Mouse (Mus musculus) lung, postnatal 25 days (tissue): Measurements from ENCODE around the gene Lpcat2.
A peak's percentile ranks its signal among the peaks of the same experiment; 100 is the strongest.
"Not testable (repeated sequence)": the region's sequence is repeated elsewhere in the genome, so short reads cannot be mapped to it uniquely, and the experiment has no call there.

Experiments used
- DNase-seq: peaks from one replicate; pipeline ENCODE4 v3.0.0; 2022; ENCODE audit warnings: low spot score

Gene Lpcat2

DNA sequence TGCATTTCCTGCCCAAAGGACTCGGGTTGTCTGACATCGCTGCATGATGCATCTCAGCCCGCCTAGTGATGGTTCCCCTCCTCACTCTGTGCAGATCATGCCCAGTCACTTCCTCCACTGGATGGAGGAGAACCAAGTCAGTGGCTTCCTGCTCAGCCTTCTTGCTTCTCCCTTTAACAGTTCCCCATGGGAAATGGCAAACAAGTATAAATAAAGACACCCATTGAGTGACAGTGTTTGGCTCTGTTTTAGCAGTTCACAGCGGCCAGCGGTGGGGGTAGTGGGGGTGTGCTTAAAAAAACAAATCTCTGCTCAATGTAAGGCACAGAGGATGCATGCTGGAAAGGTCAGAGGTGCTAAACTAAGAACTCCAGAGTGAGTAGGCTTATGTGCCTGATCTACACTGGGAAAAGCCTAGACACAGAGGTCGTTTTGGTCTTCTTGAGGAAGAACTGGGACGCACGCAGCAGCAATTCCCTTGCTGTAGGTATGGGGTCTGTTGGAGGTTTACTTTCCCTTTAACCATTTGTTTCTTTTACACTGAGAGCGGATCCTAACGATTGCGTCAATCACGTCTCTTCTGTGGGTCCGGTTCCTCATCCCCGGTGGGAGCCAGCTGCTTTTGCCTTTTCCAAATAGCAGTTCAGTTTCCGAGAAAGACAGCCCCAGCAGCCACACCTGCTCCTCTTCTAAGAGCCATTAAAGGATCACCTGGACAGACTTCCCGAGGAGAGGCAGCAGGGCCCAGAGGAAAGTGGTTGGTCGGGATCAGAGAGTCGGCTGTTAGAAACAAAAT lies 1.8 kb upstream of the Lpcat2 start:
- DNase-seq = peak; percentile 10

DNA sequence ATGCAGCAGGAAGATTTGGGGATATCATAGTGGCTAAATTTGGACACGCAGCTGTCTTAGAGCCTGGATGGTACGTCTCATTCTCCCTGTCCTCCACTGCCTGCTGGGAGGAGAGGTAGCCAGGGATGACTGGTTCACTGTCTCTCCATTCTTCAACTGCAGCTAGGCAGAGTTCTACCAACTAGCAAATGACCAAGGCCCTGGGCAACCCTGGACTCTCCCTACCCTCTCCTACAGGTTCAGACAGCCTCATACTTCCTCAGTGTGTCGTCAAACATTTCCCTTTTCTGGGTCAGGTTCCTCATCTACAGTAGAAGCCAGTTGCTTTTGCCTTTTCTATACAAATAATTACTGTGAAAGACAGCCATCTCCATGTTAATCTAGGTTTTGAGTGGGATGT lies 466 bp upstream of the Lpcat2 start:
- no peak for DNase-seq

DNA sequence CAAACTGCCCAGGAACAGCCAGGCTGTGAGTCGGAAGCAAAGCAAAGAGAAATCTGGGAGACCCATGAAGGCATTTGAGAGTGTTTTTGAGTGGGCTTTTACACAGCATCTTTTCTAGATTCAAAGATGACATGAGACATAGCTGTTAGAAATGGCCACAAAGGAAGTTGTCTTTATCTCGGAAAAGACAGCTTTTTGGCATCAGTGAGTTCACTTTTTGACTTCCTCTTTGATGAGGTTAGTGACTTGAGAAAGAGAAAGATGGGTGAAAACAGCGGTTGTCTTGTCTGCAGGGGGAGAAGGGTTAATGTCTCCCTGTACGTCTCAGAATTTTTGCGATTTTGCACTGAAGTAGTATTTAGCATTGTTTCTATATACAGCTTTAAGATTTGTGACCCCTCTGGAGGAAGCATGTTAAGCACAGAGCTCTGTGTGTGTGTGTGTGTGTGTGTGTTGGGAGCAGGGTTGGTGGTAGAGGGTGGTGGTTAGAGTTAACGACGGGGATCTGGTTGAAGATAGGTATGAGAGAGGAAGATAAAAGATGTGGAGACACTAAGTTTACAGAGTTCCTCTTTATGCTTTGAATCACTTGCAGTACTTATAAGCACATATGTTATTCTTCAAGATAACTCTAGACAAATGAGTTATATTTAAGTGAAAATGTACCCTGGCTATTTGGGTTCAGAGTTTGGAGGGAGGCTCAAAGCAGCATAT lies 1.3 kb downstream of the Lpcat2 start:
- no peak for DNase-seq

GRCm38 (mm10) chr8:92858475-92859182 lies 3.5 kb downstream of the Lpcat2 start:
- no peak for DNase-seq

DNA sequence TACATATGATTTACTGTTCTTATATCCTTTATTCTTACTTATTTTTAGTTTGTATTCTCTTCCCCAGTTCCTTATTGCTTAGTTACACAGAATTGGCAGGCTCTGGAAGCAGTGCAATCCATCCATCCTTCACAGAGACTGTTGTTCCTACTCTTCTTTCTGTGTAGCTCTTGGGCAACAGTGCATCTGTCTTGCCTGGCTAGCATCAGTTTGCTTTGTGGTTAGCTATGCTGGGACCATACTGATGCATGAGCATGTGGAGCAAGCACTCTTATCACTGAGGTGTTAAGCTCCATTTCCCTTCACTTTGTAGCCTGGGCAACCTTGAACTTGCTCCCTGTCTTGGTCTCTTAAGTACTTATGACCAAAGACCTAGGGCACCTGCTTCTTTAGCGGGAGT lies 6.8 kb downstream of the Lpcat2 start:
- no peak for DNase-seq

DNA sequence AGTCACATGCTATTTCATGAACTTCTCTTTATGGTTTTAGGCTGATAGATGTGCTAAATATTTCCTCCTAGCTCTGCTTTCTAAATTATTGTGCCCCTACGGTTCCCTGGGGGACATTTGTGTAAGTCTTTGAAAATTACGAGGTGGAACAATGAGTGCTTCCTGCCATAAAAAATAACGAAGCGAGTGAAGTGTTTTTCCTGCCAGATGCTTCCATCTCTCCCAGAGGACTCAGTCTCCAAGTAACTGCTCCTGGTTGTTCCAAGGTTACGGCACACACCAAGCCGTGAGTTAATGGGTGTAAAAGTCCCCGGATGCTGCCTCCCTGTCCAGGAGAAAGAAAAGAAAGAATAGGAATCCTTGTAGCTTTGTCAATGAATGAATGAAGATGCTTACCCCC lies 15.1 kb downstream of the Lpcat2 start:
- DNase-seq = no peak

- DNase-seq = no peak
These were observed 17.1 kb downstream of the Lpcat2 start for GRCm38 (mm10) chr8:92872063-92872759.

DNA sequence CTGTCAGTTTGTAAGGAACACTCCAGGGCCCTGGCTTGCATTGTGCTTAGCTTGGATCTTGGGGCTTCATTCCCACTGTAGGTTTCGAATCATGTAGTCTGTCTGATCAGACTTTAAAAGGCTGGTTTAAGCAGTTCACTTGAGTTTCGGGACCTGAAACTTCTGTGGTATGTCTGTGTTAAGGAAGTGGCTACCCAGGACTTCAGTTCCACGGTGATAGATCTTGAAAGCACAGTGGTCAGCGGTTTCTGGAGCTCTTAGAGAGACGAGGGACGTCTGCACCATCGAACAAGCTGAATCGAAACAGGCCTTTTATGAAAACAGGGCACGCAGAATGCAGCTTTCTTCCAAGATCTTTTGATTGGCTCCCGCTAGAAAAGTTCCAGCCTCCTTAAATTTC lies 20.7 kb downstream of the Lpcat2 start:
- no peak for DNase-seq

DNA sequence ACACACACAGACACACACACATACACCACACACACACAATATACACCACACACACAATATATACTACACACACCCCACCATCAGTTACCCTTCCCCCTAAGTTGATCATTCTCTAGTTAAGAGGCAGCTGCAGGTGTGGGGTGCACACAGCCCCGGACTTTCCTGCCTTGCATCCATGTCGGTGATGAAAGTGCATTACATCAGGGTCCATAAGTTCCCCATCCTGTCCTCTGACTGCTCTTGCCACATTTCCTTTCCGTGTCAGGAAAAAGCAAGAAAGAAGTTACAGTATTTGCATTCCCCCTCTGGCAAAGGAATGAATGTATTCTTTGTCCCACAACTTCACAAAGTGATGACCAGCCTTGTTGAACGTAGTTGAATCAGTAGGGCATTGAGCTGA lies 26.1 kb downstream of the Lpcat2 start:
- DNase-seq = no peak

- DNase-seq = peak; percentile 8
These were observed 28.6 kb downstream of the Lpcat2 start for GRCm38 (mm10) chr8:92883771-92884170.

GRCm38 (mm10) chr8:92892216-92892615 lies 37.1 kb downstream of the Lpcat2 start:
- DNase-seq = not testable (repeated sequence)

DNA sequence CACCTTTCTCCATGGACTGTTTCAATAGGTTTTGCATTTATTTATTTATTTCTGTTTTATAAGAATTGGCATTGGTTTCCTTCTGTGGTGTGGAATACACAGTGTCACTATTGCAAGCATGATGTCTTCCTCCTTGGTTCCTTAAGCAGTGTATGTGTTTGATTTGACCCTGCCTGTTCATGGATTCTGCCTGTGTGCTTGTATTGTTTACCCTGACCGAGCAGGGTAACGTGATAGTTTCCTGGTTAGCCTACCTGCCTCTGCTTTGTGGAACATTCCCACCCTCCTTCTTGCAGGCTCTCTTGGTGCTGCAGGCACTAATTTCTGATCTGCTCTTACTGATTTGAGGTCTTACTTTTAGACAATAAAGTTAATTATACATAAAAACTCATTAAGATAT lies 38.7 kb downstream of the Lpcat2 start:
- no peak for DNase-seq

- no peak for DNase-seq
These were observed 39.9 kb downstream of the Lpcat2 start for GRCm38 (mm10) chr8:92895053-92895452.

DNA sequence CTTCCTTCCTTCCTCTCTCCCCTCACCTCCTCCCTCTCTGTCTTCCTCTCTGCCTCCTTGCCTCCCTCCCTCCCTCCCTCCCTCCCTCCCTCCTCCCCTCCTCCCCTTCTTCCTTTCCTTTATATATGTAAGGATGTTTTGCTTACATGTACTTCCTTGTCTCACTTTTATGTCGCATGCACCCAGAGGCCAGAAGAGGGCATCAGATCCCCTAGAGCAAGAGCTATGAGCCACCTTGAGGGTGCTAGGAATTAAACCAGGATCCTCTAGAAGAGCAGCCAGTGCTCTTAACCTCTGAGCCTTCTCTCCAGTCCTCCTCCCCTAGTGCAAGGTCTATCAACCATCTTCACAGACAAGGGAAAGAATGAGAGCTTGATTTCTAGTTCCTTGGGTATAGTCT lies 40.9 kb downstream of the Lpcat2 start:
- no peak for DNase-seq

GRCm38 (mm10) chr8:92896611-92897010 lies 41.5 kb downstream of the Lpcat2 start:
- no peak for DNase-seq

DNA sequence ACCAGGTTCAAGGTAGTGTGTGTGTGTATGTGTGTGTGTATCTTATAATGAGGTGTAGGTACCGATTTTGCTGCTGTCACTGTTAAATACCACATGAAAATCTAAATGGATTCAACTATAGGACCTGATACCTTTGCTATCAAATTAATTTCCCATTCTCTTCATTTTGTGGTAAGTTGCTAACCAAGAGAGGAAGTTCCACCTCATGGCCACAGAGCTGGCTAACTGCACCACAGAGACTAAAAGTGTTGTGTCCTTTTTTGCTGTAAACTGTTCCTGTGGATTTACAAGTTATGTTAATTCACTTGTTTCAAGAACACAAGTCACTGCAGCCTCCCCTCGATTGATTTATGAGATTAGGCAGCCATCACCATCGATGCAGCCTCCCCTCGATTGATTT lies 42.7 kb downstream of the Lpcat2 start:
- no peak for DNase-seq

- no peak for DNase-seq
These were observed 44.5 kb downstream of the Lpcat2 start for GRCm38 (mm10) chr8:92899590-92899989.

DNA sequence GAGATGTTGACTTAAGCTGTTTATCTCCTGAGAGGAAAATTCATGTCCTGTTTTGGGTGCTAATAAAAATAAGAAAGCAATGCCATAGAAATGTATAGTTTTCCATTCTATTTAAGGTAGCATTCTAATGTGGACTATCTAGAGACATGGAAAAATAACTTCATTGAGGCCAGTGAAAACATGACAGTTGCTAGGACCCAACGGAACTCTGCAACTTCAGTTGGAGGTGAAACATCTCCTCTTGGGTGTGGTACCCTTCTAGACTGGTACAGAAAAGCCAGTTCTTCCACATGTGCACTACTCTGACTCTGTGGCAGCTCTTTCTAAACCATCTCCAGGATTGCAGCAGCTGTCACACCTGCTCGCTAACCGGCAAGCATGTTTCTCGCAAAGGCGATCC lies 46.0 kb downstream of the Lpcat2 start, which contains the start of gene Capns2:
Gene Capns2, plus strand, starts transcription at position 301 of the 400 bp plus-strand sequence.
- DNase-seq = no peak

GRCm38 (mm10) chr8:92902981-92903380 lies 47.8 kb downstream of the Lpcat2 start:
- no peak for DNase-seq

DNA sequence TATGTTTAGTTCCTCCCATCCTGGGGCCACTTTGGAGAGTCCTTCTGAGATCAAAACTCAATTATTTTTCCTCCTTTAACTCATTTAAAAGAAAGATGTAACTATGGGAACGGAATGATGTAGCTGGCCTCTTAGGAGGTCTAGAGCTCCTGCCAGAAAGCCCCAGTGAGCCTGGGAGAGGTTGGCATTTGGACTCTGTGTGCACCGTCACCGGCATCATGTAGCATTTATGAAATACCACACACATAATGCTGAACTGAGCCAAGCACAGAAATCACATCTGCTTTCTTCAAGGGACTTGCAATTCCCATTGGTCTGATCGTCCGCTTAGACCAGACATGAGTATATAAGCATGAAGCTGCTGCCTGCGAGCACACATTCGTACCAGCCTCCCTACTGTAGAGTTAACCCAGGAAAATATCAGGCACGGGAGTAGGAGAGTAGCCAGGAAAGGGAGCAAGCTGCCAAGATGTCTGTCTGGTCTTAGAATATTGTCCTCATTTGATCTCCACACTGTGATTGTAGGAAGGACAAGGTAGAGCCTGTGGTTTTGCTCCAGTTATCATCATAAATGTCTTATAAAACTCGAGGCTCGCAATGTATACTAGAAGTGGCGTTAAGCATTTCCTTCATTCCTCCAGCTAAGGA lies 48.5 kb downstream of the Lpcat2 start:
- DNase-seq = no peak

- DNase-seq = no peak
These were observed 51.4 kb downstream of the Lpcat2 start for GRCm38 (mm10) chr8:92906553-92906952.

DNA sequence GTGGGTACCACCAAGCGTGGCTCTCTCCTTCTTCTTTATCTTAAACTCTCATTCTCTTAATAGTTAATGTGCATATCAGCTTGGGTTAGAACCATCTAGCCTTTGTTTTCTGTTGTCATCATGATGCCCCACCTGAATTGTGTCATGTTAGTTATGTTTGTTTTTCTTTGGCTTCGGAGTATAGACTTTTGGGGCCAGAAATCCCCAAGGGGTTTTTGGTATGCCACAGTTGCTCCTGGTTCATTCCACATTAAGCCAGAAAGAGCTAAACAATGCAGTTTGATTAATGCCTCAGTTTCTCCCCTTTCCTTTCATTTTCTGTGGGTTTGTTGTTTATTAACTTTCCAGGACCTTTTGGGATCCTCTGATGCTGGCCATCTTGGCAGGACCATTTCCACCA lies 53.3 kb downstream of the Lpcat2 start:
- no peak for DNase-seq
